Comparison of ENCODE assay signal across 10 mouse cellular contexts in the genomic region with DNA sequence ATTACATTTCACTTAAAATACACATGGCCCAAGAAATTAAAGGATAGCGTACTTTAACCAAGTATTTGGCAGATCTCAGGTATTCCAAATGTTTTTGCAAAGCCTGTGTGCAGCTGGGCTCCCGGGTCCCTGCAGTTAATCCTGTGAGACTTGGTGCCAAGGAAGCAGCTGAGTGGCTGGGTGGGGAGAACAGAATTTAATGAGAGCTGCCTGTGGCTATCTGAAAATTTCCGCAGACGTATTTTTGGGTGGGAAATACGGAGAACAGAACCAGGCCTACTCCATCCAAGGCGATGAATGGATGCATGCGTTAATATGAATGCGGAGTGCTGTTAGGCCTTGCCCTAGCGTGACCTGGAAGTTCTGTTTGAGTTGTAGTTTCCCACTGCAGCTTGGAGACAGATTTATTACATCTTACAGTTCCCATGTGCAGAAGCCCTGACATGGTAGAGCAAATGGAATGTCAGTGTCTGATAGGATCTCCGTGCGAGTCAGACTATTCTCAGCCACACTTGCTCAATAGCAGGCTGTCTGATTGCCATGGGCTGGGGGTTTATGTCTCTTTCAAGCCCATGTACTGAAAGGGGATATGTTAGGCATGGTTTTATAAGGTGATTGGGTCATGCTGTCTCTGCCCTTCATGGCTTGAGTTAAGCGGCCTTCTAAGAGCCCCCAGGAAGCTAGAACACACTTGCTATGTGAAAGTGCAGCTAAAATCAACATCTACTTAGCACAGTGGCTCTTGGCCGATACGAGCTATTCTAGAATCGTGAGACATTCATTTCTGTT. TPM values are rescaled to one million over a fixed set of nuclear protein-coding genes. Genes with fewer than 3 reads are reported as not detected.
DNase-seq lines count a peak whose midpoint lies in the region; ATAC-seq lines count a peak whose summit lies in the region.
"Had no signal": no experiment of that assay in that cellular context is flagged by ENCODE, and none has a peak within 500 bp of the region (broad histone marks: within the 10 kb centered on the region; RNA-seq: fewer than 3 reads in every experiment).

No protein-coding gene starts in this region.

- WGBS in heart, embryonic 10.5 days: 74% methylated on average over 15 of the region's 15 CpGs
- WGBS in embryonic facial prominence, embryonic 12.5 days: 50% methylated on average over 15 of the region's 15 CpGs
- WGBS in intestine, embryonic 16.5 days: 54% methylated on average over 15 of the region's 15 CpGs

- no peaks in the 10 kb centered on the region for H3K27me3 ChIP-seq in heart, embryonic 10.5 days (ENCODE audit: insufficient read depth, poor library complexity, severe bottlenecking)
- H3K27me3 ChIP-seq in embryonic facial prominence, embryonic 12.5 days: no peaks in the 10 kb centered on the region
- H3K27me3 ChIP-seq in intestine, embryonic 16.5 days (replicated peaks; ENCODE audit: control insufficient read depth, insufficient read depth, low read length): no peaks in the 10 kb centered on the region
- H3K27me3 ChIP-seq: forebrain, embryonic 13.5 days had no signal

- H3K27ac ChIP-seq in heart, embryonic 10.5 days: peak overlapping the region; percentile 76
- H3K27ac ChIP-seq in embryonic facial prominence, embryonic 12.5 days: peak overlapping the region; percentile 78
- H3K27ac ChIP-seq in intestine, embryonic 16.5 days (ENCODE audit: low read length): peak overlapping the region; percentile 57
- H3K27ac ChIP-seq: forebrain, embryonic 13.5 days had no signal

- H3K9me3 ChIP-seq in heart, embryonic 10.5 days: no peaks in the 10 kb centered on the region
- 0 out of 2 replicates have a peak, but pooled peaks cover 6% of the 10 kb centered on the region for H3K9me3 ChIP-seq in embryonic facial prominence, embryonic 12.5 days
- H3K9me3 ChIP-seq in intestine, embryonic 16.5 days (ENCODE audit: control insufficient read depth, low read length): no peaks in the 10 kb centered on the region
- H3K9me3 ChIP-seq: forebrain, embryonic 13.5 days; G1E had no signal

- peaks cover 63% of the 10 kb centered on the region for H3K36me3 ChIP-seq in heart, embryonic 10.5 days
- peaks cover 14% of the 10 kb centered on the region for H3K36me3 ChIP-seq in embryonic facial prominence, embryonic 12.5 days
- H3K36me3 ChIP-seq in intestine, embryonic 16.5 days (ENCODE audit: control insufficient read depth, insufficient read depth, low read length): 0 out of 2 replicates have a peak, but pooled peaks cover 2% of the 10 kb centered on the region
- H3K36me3 ChIP-seq: G1E had no signal

- no peak overlapping the region for H3K9ac ChIP-seq in embryonic facial prominence, embryonic 12.5 days
- H3K9ac ChIP-seq in intestine, embryonic 16.5 days (ENCODE audit: low read depth, low read length): no peak overlapping the region
- H3K9ac ChIP-seq: forebrain, embryonic 13.5 days had no signal

- no peak for ATAC-seq in embryonic facial prominence, embryonic 12.5 days (ENCODE audit: insufficient number of reproducible peaks, insufficient read depth, low FRiP score, low TSS enrichment)
- ATAC-seq in intestine, embryonic 16.5 days: no peak
- ATAC-seq in CD4-positive, CD25-positive, alpha-beta regulatory T cell, adult 4 months: no peak
- no peak for ATAC-seq in megakaryocyte-erythroid progenitor cell, adult 5-6 weeks (replicated peaks; ENCODE audit: low FRiP score, low TSS enrichment, poor library complexity, severe bottlenecking)
- ATAC-seq: forebrain, embryonic 13.5 days had no signal

- peaks cover 55% of the 10 kb centered on the region for H3K4me1 ChIP-seq in heart, embryonic 10.5 days
- H3K4me1 ChIP-seq in embryonic facial prominence, embryonic 12.5 days: peaks cover 46% of the 10 kb centered on the region
- peaks cover 20% of the 10 kb centered on the region for H3K4me1 ChIP-seq in intestine, embryonic 16.5 days (ENCODE audit: control insufficient read depth, insufficient read depth, low read length)

- H3K4me2 ChIP-seq in embryonic facial prominence, embryonic 12.5 days (replicated peaks): no peak overlapping the region
- H3K4me2 ChIP-seq in intestine, embryonic 16.5 days (ENCODE audit: low read depth, low read length): no peak overlapping the region
- H3K4me2 ChIP-seq: forebrain, embryonic 13.5 days had no signal

- no peak for DNase-seq in heart, embryonic 10.5 days (ENCODE audit: low spot score)
- no peak for DNase-seq in heart, adult 8-10 months (ENCODE audit: low spot score)
- DNase-seq in 3134 (ENCODE audit: extremely low read depth, insufficient read length, low spot score): peak; percentile 33
- no peak for DNase-seq in right cerebral cortex, adult 18-20 months

- H3K4me3 ChIP-seq in heart, embryonic 10.5 days: no peak overlapping the region
- H3K4me3 ChIP-seq in embryonic facial prominence, embryonic 12.5 days: no peak overlapping the region
- no peak overlapping the region for H3K4me3 ChIP-seq in intestine, embryonic 16.5 days (ENCODE audit: low read length)
- H3K4me3 ChIP-seq: forebrain, embryonic 13.5 days had no signal

RNA-seq across cellular contexts. Expression of gene Adam19, which starts 17.5 kb away (rescaled TPM):
- polyA plus RNA-seq in heart, embryonic 10.5 days (2016; fragmentation: Nextera tagmentation; extraction: Ambion mirVana): 24.2 and 32.9 TPM in 2 replicates
- 10 to 100 TPM; 17.7 to 42.4 (median 24.0) TPM for total RNA-seq in heart, adult 8-10 months (2022)
- 18.5 and 18.9 TPM in 2 replicates for polyA plus RNA-seq in embryonic facial prominence, embryonic 12.5 days (2016; fragmentation: Nextera tagmentation; extraction: Ambion mirVana)
- polyA plus RNA-seq in intestine, embryonic 16.5 days (2015; fragmentation: Nextera tagmentation; extraction: Ambion mirVana): 12.0 and 12.7 TPM in 2 replicates
- polyA plus RNA-seq in CD4-positive, CD25-positive, alpha-beta regulatory T cell, adult 4 months (2017; shearing (Covaris generic)): 10 to 100 TPM; 60.6 to 85.0 TPM
- total RNA-seq in megakaryocyte-erythroid progenitor cell, adult 5-6 weeks (2014; fragmentation: Nextera tagmentation): 0.20 and 0.92 TPM in 2 replicates
- total RNA-seq in megakaryocyte-erythroid progenitor cell, adult 5-6 weeks (2017): not detected in 2 replicates
- polyA plus RNA-seq: G1E had no signal

RNA-seq across cellular contexts. Expression of gene Gm12166, which starts 21.1 kb away (rescaled TPM):
- 4.3 and 4.5 TPM in 2 replicates for polyA plus RNA-seq in heart, embryonic 10.5 days (2016; fragmentation: Nextera tagmentation; extraction: Ambion mirVana)
- total RNA-seq in heart, adult 8-10 months (2022): 1 to 10 TPM in 2 of 4 experiments, under 1 TPM in 2; 0.43 to 1.3 (median 0.96) TPM
- 4.1 and 4.2 TPM in 2 replicates for polyA plus RNA-seq in embryonic facial prominence, embryonic 12.5 days (2016; fragmentation: Nextera tagmentation; extraction: Ambion mirVana)
- 5.5 and 5.8 TPM in 2 replicates for polyA plus RNA-seq in intestine, embryonic 16.5 days (2015; fragmentation: Nextera tagmentation; extraction: Ambion mirVana)
- 10 to 100 TPM; 14.3 to 43.4 TPM for polyA plus RNA-seq in CD4-positive, CD25-positive, alpha-beta regulatory T cell, adult 4 months (2017; shearing (Covaris generic))
- 8.4 TPM in 1 of 2 replicates, not detected in the other for total RNA-seq in megakaryocyte-erythroid progenitor cell, adult 5-6 weeks (2014; fragmentation: Nextera tagmentation)
- total RNA-seq in megakaryocyte-erythroid progenitor cell, adult 5-6 weeks (2017): 7.6 and 8.1 TPM in 2 replicates
